Mouse (Mus musculus): ENCODE results near the gene Cd3e. TPM values are rescaled to one million over a fixed set of nuclear protein-coding genes. Genes with fewer than 3 reads are reported as not detected.

The Cd3e gene
- 0.09 and 0.13 TPM in 2 replicates for polyA plus RNA-seq (2012; rRNA removed)

GRCm38 (mm10) chr9:45009180-45010078 lies at the start of gene Cd3e:
Gene Cd3e, minus strand, starts transcription at chr9:45009627.

DNA sequence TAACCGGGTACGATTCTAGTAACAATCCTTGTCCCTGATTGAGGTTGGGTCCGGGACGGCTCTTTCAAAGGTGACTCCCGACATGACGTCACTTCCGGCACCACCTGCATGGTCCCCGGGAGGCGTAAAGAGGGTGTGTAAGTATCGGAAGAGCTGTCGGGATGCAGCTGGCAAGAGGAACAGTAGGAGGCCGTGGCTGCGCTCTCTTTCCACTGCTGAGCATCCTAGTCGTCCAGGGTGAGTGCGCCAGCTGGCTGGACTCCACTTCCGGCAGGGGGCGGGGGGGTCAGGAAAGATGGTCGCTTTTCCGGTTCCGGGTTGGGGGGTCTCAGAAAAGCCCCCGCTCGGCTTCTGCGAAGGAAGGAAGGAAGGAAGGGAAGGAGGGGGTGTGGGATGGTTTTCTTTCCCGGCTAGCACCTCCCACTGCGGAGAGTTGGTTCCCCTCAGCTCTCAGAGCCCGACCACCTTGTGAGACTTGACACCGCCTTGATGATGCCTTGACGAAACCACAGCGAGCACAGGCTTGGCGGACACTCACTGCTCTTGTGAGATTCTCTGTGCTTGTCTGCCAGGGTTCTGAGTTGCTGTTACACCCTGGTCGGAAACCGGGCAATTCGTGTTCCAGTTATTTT lies 45.8 kb upstream of the Cd3e start, which contains the start of gene Mpzl3:
Gene Mpzl3 (plus strand): TSS at position 105 of the 632 bp plus-strand sequence.

GRCm38 (mm10) chr9:45039499-45039898 lies 30.1 kb upstream of the Cd3e start, which contains the start of gene Mpzl2:
Gene Mpzl2, plus strand, starts transcription at chr9:45039799.

GRCm38 (mm10) chr9:44981676-44982075 lies 27.8 kb downstream of the Cd3e start, which contains the start of gene Cd3d:
Gene Cd3d, plus strand, starts transcription at chr9:44981786.

DNA sequence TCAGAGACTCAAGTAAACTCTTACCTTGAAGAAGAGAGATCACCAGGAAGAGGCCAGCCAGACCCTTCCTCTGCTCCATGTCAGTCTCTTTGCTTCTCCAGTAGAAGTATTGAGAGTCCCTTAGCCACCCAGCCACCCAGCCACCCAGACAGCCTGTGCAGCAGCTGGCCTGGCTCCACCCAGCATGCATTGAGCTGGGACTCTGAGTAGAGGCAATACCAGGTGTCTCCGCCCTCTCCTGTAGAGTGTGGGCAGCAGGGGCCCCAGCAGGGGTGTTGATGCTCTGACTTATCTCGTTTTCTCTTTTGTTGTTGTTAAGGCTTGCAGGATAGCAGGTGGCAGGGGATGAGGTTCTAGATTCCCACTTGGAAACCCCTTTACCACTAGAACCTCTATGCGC lies 29.2 kb downstream of the Cd3e start, which contains the start of gene Cd3g:
Gene Cd3g (minus strand): TSS at position 190 of the 400 bp plus-strand sequence.

DNA sequence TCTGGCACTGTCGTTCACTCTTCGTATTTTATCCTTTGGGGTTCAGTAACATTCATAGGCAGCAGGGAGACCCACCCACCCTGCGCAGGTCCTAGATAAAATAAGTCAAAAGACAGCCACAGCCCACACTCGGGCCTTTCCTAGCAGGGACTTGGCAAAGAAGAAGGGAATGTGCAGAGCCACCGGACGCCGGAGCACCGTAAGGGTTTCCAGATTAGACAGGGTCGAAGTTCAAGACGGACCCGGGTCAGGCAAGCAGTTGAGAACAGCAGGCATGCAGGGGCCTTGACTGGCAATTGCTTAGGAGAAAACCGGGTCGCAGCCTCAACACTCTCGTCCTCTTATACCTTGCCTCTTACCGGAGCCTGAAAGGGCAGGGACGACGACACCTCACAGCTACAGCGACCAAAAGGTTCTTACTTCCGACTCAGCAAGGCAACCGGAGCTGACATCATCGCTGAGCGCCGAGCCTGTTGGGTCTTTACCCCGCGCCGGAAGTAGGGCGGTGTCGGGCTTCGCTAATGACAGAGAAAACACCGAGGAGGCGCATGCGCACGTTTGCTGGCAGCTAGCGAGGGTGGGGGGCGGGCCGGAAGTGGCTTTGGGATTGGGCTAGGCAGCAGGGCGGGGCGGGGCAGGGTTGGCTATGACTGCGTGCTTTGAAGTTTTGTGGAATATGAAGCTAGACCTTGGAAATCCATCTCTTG lies 44.1 kb downstream of the Cd3e start, which contains the start of gene Ube4a:
Gene Ube4a (minus strand): TSS at position 475 of the 707 bp plus-strand sequence.

Other genes with a start within 250 kb of the Cd3e start
- 11.5 and 13.1 TPM in 2 replicates for gene Arcn1, start 241.8 kb downstream of the Cd3e start, polyA plus RNA-seq (2012; rRNA removed)
- gene Ift46, start 241.7 kb downstream of the Cd3e start, polyA plus RNA-seq (2012; rRNA removed), result 11.3 and 12.1 TPM in 2 replicates
- 2.1 and 3.1 TPM in 2 replicates for gene Tmem25, start 210.3 kb downstream of the Cd3e start, polyA plus RNA-seq (2012; rRNA removed)
- 1.9 and 3.3 TPM in 2 replicates for gene Ttc36, start 206.6 kb downstream of the Cd3e start, polyA plus RNA-seq (2012; rRNA removed)
- gene Kmt2a, start 128.3 kb downstream of the Cd3e start, polyA plus RNA-seq (2012; rRNA removed), result 2.5 and 5.3 TPM in 2 replicates
- 120 and 164 TPM in 2 replicates for gene Atp5l, start 88.9 kb downstream of the Cd3e start, polyA plus RNA-seq (2012; rRNA removed)
- gene Ube4a, start 44.0 kb downstream of the Cd3e start, polyA plus RNA-seq (2012; rRNA removed), result 1.8 and 2.3 TPM in 2 replicates
- not detected in 2 replicates for gene Cd3g, start 29.2 kb downstream of the Cd3e start, polyA plus RNA-seq (2012; rRNA removed)
- gene Cd3d, start 27.8 kb downstream of the Cd3e start, polyA plus RNA-seq (2012; rRNA removed), result not detected in 2 replicates
- gene Mpzl2, start 30.2 kb upstream of the Cd3e start, polyA plus RNA-seq (2012; rRNA removed), result 11.4 and 16.6 TPM in 2 replicates
- gene Mpzl3, start 45.6 kb upstream of the Cd3e start, polyA plus RNA-seq (2012; rRNA removed), result 3.1 and 3.7 TPM in 2 replicates
- gene Jaml, start 69.6 kb upstream of the Cd3e start, polyA plus RNA-seq (2012; rRNA removed), result 0.12 TPM in 1 of 2 replicates, not detected in the other
- gene Scn2b, start 108.2 kb upstream of the Cd3e start, polyA plus RNA-seq (2012; rRNA removed), result 0.19 TPM in 2 replicates
- gene Scn4b, start 128.8 kb upstream of the Cd3e start, polyA plus RNA-seq (2012; rRNA removed), result 0.74 and 0.95 TPM in 2 replicates
- 0.08 TPM in 1 of 2 replicates, not detected in the other for gene BC049352, start 172.4 kb upstream of the Cd3e start, polyA plus RNA-seq (2012; rRNA removed)
- 18.1 and 18.7 TPM in 2 replicates for gene Tmprss4, start 194.5 kb upstream of the Cd3e start, polyA plus RNA-seq (2012; rRNA removed)

Measured in stomach, adult 2 months (tissue).